Mouse (Mus musculus) spleen, postnatal 14 days (tissue): ENCODE data around the gene Fam92b.

Experiments used
- DNase-seq, 2 experiments: peaks; one replicate each; pipeline ENCODE4 v3.0.0; 2021 to 2022; ENCODE audit warnings: low spot score in 2 of 2

Fam92b gene

DNA sequence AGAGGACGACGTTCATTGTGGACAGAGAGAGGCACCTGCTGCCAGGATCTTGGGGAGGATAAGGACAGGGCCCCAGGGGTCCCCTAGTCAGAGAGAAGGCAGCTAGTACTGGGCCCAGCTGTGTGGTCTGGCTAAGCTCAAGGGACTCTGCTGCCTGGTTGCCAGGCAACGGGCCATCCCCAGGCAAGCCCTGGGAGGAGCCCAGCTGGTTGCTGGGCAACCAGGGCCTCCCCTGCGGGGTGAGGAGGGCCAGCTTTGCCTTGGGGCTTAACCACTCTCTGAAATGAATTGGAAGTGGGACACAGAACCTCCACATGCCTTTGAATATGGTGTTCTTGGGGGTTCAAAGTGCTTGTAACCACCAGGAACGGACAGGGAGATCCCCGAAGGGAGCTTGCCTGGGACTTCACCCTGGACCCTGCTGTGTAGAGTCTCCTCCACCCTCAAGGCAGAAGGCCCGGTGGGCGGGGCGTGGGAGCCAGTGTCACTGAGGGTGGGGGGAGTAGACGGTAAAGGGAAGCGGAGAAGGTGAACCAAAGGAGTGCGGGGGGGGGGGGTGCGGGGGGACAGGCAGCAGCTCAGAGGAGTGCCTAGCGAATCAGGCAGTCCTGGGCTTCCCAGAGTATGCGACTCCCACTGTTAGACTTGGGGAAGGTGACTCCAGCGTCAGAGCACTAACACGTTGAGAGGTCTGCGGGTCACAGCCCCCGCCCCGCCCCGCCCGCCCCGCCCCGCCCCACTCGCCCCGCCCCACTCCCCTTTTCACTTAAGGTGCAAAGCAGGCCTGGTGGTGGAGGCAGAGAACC lies at the start of gene Fam92b:
Fam92b (minus strand) TSS at position 149 of the 806 bp plus-strand sequence.
- peak; percentile 20 to 29 for DNase-seq

GRCm38 (mm10) chr8:120225421-120226151 lies 48.3 kb upstream of the Fam92b start:
- DNase-seq: no peak

DNA sequence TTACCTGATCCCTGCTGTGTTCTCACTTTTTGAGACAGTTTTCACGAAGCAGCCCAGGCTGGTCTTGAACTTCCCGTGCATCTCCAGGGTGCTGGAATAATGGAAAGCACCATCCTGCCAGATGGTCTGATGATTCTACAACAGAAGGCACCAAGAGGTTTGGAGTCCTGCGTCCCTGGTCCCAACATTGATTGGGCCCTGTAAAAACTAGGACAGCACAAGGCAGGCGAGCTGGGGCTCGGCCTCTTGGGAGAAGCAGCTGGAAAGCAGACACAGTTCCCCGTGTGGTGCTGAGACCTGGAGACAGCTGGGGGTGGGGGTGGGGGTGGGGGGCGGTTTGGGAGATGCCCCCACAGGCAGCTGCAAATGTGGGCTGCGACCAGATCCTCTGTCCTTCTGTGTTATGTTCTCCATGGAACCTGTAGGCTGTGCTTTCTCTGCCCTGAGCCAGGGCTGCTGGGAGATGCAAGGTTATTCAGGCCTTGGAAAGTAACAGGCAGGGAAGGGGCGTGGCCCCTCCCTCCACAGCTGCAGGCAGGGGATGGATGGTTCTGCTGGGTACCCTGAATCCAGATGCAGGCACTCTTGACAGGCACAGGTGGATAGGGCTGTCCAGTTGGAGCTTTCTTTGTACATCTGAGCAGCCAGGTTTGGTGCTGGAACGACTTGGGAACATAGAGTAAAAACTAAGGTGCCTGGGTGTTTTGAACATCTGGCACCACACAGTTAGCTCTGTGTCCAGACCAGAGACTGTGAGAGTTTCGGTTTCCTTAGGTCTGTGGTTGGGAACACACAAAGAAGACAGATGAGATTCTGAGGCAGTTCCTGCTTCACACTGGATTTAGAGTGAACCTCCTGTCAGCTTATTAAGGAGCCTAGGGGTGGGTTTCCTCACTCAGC lies 47.5 kb upstream of the Fam92b start:
- DNase-seq: no peak

GRCm38 (mm10) chr8:120222548-120222947 lies 45.3 kb upstream of the Fam92b start:
- DNase-seq: no peak

DNA sequence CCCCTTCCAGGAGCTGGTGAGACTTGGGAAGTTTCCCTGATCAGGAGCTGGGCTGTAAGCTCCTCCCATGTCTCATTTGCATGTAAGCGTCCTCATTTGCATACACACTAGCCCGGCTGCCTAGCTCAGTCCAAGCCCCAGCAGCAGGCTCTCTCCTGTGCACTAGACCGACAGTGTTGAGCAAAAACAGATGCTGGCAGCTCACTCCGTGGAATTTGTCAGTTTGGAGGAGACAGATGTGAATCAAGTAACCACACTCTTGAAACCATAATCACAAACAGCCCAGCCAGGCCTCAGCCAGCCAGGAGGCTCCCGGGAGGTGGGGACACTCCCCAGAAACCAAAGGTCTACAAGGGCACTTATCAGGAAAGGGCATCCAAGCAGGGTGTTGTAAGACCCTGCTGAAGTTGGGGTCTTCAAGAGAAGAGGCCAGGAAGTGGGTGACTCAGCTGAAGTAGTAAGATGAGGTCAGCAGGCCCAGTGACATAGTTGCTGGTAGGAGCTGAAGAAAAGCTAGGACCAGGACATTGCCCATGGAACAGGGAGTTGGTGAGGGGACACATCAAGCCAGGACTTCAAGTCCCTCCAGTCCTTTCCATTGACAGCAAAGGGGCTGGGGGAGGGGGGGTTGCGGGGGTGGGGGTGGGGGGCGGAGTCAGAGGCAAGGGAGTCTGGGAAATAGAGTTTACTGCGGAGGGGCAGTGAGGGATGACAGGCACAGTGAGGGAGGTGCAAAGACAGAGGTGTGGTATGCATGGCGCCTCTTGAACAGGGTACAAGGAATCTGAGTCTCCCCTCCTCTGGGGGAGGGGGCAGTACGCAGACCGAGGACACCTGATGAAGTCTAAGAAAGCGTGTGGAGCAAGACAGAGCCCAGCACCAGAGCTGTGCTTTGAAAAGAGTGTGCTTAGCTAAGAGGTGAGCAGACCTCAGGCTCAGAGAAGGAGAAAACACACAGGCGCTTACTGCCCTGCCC lies 39.9 kb upstream of the Fam92b start:
- no peak for DNase-seq

- DNase-seq: no peak
These were observed 38.3 kb upstream of the Fam92b start for GRCm38 (mm10) chr8:120215416-120216141.

DNA sequence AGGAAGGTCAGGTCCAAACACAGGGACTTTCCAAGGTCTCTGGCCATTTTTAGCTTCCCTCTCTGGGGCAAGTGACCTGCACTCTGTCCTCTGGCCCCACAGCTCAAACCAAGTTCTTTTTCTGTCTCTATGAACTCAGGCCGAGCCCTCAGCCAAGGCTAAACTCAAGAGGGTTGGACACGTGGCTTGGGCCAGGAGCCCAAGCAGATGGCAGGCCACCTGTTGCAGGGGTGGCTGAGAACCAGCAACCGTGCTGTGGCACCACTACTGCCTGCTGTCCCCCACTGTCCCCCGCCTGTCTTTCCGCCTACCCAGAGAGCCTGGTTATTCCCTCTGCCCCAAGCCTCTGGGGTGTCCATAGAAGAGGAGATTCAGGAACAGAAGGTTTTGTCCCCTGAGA lies 36.7 kb upstream of the Fam92b start:
- DNase-seq: no peak

- no peak for DNase-seq
These were observed 36.0 kb upstream of the Fam92b start for GRCm38 (mm10) chr8:120213229-120213628.

- DNase-seq: no peak
These were observed 35.3 kb upstream of the Fam92b start for GRCm38 (mm10) chr8:120212596-120212995.

- no peak for DNase-seq
These were observed 34.1 kb upstream of the Fam92b start for GRCm38 (mm10) chr8:120211345-120211744.

DNA sequence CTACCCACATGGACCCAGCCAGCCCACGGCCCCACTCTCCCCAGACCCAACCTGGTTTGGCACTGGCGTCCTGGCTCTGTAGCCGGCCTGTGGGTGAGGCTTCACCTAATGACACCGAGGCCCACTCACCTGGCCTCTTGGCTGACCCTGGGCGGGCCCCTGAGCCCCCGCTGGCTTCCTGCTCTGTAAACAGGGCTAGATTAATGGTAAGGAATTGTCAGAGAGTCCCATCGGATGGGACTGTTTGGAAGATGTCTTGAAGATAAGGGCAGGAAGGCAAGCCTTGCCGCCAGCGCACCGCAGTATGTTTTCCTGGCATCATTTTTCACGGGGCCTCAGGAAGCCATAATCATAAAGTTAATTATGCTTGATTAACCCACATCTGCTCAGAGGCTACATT lies 30.8 kb upstream of the Fam92b start:
- DNase-seq: no peak

DNA sequence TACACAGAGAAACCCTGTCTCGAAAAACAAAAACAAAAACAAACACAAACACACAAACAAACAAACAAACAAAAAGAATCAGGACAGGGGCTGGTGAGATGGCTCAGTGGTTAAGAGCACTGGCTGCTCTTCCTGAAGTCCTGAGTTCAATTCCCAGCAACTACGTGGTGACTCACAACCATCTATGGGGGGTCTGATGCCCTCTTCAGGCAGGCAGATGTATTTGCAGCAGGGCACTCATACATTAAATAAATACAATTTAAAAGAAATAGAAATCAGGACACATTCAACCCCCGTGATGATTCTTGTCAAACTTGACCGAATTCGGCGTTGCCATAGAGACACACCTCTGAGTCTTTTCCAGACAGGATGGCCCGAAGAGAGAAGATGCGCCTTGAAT lies 30.1 kb upstream of the Fam92b start:
- DNase-seq: no peak

- DNase-seq: no peak
These were observed 28.6 kb upstream of the Fam92b start for GRCm38 (mm10) chr8:120205916-120206315.

- no peak for DNase-seq
These were observed 27.6 kb upstream of the Fam92b start for GRCm38 (mm10) chr8:120204736-120205360.

- no peak for DNase-seq
These were observed 25.3 kb upstream of the Fam92b start for GRCm38 (mm10) chr8:120202546-120202945.

- DNase-seq: no peak
These were observed 24.1 kb upstream of the Fam92b start for GRCm38 (mm10) chr8:120201351-120201750.

DNA sequence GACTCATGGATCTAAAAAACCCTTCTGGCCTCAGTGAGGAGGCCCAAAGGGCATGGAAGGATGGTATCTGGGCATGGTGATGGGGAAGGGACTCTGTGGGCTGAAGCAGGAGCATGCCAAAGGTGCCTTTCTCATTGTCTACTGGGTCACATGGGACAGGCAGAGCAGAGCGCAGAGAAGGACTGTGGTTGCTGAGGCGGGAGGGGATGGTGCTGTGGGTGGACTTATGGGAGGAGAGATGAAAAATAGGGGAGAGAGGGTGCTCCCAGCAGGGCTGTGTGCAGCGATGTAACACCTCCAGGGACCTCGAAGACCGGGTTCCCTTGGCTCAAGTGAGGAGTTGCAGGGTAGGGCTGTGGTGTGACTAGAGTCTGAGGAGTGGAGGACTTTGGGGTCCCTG lies 14.9 kb upstream of the Fam92b start:
- DNase-seq: no peak

DNA sequence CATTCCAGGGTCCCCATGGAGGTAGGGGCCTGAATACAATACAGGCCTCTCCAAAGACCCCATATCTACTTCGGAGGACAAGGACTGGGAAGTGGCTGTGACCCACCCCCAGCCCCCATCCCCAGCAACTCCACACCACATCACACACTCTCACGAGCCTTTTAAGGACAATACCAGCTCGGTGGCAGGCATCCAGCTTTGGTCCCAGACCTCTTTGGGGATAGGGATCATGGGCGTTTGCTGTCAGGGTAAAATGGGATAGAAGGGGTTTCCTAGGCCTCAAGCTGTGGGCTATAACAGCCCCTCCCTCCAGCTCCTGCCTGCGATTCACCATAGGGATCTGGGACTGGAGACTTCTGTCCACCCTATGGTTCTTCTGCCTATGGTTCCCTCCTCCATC lies 14.4 kb upstream of the Fam92b start:
- DNase-seq: no peak

DNA sequence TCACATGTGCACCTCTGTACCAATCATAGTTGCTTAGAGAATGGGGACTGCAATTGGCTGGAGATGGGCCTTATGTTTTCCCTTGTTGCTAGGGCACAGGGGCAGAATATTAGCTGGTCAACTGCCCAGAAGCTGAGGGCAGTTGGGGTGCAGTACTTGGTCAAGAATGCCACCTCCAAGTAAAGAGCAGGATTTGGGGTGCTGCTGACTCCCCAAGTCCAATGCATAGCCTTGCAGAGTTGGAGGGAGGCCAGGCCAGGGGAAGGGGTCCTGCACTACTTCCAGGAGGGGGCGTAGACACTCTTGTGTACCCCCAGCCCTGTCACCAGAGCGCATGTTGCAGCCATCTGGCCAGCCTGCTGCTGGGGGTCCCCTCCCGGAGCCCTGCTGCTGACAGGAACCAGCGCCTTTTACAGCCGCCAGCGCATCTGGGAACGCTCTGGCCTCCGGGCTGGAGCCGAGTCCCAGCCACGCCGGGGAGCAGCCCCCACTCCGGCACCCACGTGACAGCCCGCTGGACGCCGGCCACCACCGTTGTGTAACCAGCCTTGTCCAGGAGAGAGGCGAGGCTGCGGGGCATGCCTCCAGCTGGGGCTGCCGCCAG lies 13.6 kb upstream of the Fam92b start:
- DNase-seq: peak in 1 of 2 experiments; percentile 17
